Mouse (Mus musculus): ENCODE data around the gene Cep55. TPM values are rescaled to one million over a fixed set of nuclear protein-coding genes. Genes with fewer than 3 reads are reported as not detected.

Gene Cep55
- polyA plus RNA-seq, 1 experiment from 2014 or later: 34.9 TPM

- no peak within 1 kb of the TSS for H3K9ac ChIP-seq (ENCODE audit: low read length)
Measured at GRCm38 (mm10) chr19:38096858-38097758, 42.3 kb downstream of the Cep55 start, which contains the start of gene Ffar4. Gene Ffar4, plus strand, starts transcription at chr19:38097071.

DNA sequence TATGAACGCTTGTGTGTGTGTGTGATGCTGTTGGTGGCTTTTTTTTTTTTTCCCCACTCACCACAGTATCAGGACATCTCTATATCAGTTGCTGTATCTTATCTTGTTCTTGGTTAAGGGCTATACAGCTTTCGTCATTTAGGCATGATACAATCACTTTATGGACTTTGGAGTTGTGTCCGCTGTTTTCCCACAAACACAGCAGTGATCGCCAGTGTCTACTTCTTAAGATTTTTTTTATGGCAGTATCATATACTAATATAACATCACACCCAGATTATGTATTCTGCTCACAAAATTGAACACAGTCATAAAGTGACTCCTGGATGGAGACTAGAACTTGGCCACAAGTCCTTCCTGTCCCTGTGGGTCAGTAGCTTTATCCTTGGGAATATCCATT is 53.1 kb downstream of the Cep55 start:
- Histone ChIP-seq H3K9ac (ENCODE audit: low read length) (no peak overlapping the region), H3K4me2 (ENCODE audit: low read depth, severe bottlenecking) (no peak overlapping the region), H3K4me3 (ENCODE audit: low read depth, low read length) (no peak overlapping the region), H3K27me3 (ENCODE audit: control insufficient read depth, insufficient read depth, low read length) (no peaks in the 10 kb centered on the region), H3K4me1 (ENCODE audit: control insufficient read depth, insufficient read depth, low read length) (no peaks in the 10 kb centered on the region), H3K36me3 (ENCODE audit: control insufficient read depth, insufficient read depth, low read length) (no peaks in the 10 kb centered on the region), H3K27ac (replicated peaks; ENCODE audit: low read depth, low read length) (no peak overlapping the region), H3K9me3 (ENCODE audit: control insufficient read depth, low read length) (no peaks in the 10 kb centered on the region)
- ATAC-seq (ENCODE audit: insufficient number of reproducible peaks, low FRiP score, low TSS enrichment, low read depth): no peak
- DNase-seq (ENCODE audit: low spot score): no peak
- WGBS: 90% methylated on average over 4 of the region's 4 CpGs

More at GRCm38 (mm10) chr19:38096858-38097758, 42.3 kb downstream of the Cep55 start, which contains the start of gene Ffar4:
- H3K9me3 ChIP-seq (ENCODE audit: control insufficient read depth, low read length): no peaks in the 10 kb centered on the region
- H3K27me3 ChIP-seq (ENCODE audit: control insufficient read depth, insufficient read depth, low read length): peaks cover 35% of the 10 kb centered on the region
- peak; percentile 48 for DNase-seq (ENCODE audit: low spot score)
- WGBS: 1% methylated on average over 75 of the region's 77 CpGs
- peaks cover 7% of the 10 kb centered on the region for H3K4me1 ChIP-seq (ENCODE audit: control insufficient read depth, insufficient read depth, low read length)
- H3K27ac ChIP-seq (replicated peaks; ENCODE audit: low read depth, low read length): no peak within 1 kb of the TSS
- H3K36me3 ChIP-seq (ENCODE audit: control insufficient read depth, insufficient read depth, low read length): no peaks in the 10 kb centered on the region
- H3K4me3 ChIP-seq (ENCODE audit: low read depth, low read length): peak within 1 kb of the TSS; percentile 22
- no peak; the same call in 1 of the 2 replicates for ATAC-seq (ENCODE audit: insufficient number of reproducible peaks, low FRiP score, low TSS enrichment, low read depth)
- H3K4me2 ChIP-seq (ENCODE audit: low read depth, severe bottlenecking): peak within 1 kb of the TSS; percentile 44

DNA sequence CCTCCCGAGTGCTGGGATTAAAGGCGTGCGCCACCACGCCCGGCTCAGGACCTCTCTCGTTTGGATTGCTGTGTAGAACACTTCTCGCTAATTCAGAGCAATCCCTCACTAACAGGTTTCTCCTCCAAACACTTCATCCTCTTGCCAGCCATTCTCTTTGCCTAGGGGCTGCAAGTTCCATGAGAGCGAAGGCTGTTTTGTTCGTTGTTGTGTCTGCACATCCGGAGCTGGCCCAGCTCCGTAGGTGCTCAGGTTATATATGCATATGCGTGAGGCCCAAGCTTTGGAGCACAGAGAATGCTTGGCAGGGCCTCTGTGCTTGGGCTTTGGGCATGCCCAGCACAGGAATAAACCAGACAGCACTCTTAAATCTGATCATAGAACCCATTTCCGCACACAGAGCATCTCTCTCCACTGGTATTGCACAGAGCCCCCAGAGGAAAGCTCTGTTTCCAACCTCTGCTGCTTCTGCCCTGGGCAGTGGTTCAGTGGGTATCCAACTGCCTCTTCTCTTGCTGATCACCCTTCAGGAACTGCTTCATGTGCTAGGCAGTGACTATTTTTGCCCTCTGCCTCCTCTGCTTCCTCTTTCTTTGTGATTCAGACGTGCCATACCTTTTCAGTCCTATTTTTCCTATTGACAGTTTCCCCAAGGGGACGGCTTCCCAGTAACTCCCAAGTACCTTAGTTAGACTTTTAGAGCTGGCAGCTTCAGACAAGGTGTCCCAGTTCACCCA is 54.9 kb downstream of the Cep55 start:
- ATAC-seq (ENCODE audit: insufficient number of reproducible peaks, low FRiP score, low TSS enrichment, low read depth) (no peak), DNase-seq (ENCODE audit: low spot score) (no peak)
- Histone ChIP-seq H3K27ac (replicated peaks; ENCODE audit: low read depth, low read length) (no peak overlapping the region), H3K9ac (ENCODE audit: low read length) (no peak overlapping the region), H3K9me3 (ENCODE audit: control insufficient read depth, low read length) (no peaks in the 10 kb centered on the region), H3K4me2 (ENCODE audit: low read depth, severe bottlenecking) (no peak overlapping the region), H3K4me1 (ENCODE audit: control insufficient read depth, insufficient read depth, low read length) (no peaks in the 10 kb centered on the region), H3K36me3 (ENCODE audit: control insufficient read depth, insufficient read depth, low read length) (no peaks in the 10 kb centered on the region), H3K4me3 (ENCODE audit: low read depth, low read length) (no peak overlapping the region), H3K27me3 (ENCODE audit: control insufficient read depth, insufficient read depth, low read length) (no peaks in the 10 kb centered on the region)
- 93% methylated on average over 15 of the region's 15 CpGs for WGBS

- H3K27me3 ChIP-seq (ENCODE audit: control insufficient read depth, insufficient read depth, low read length): no peaks in the 10 kb centered on the region
Measured at GRCm38 (mm10) chr19:38111056-38111455, 56.2 kb downstream of the Cep55 start.

GRCm38 (mm10) chr19:38112575-38112974 is 57.8 kb downstream of the Cep55 start:
- no peak overlapping the region for H3K27ac ChIP-seq (replicated peaks; ENCODE audit: low read depth, low read length)
- H3K4me3 ChIP-seq (ENCODE audit: low read depth, low read length): no peak overlapping the region
- no peaks in the 10 kb centered on the region for H3K4me1 ChIP-seq (ENCODE audit: control insufficient read depth, insufficient read depth, low read length)
- DNase-seq (ENCODE audit: low spot score): no peak
- H3K4me2 ChIP-seq (ENCODE audit: low read depth, severe bottlenecking): no peak overlapping the region
- ATAC-seq (ENCODE audit: insufficient number of reproducible peaks, low FRiP score, low TSS enrichment, low read depth): no peak
- whole genome bisulfite sequencing: 48% methylated on average over 4 of the region's 4 CpGs
- no peaks in the 10 kb centered on the region for H3K9me3 ChIP-seq (ENCODE audit: control insufficient read depth, low read length)
- H3K9ac ChIP-seq (ENCODE audit: low read length): no peak overlapping the region
- no peaks in the 10 kb centered on the region for H3K36me3 ChIP-seq (ENCODE audit: control insufficient read depth, insufficient read depth, low read length)
- no peaks in the 10 kb centered on the region for H3K27me3 ChIP-seq (ENCODE audit: control insufficient read depth, insufficient read depth, low read length)

More at GRCm38 (mm10) chr19:38111056-38111455, 56.2 kb downstream of the Cep55 start:
- no peak overlapping the region for H3K4me2 ChIP-seq (ENCODE audit: low read depth, severe bottlenecking)
- WGBS: 78% methylated on average over 8 of the region's 8 CpGs
- H3K4me1 ChIP-seq (ENCODE audit: control insufficient read depth, insufficient read depth, low read length): no peaks in the 10 kb centered on the region
- H3K9me3 ChIP-seq (ENCODE audit: control insufficient read depth, low read length): no peaks in the 10 kb centered on the region
- no peak overlapping the region for H3K27ac ChIP-seq (replicated peaks; ENCODE audit: low read depth, low read length)
- no peak overlapping the region for H3K4me3 ChIP-seq (ENCODE audit: low read depth, low read length)
- ATAC-seq (ENCODE audit: insufficient number of reproducible peaks, low FRiP score, low TSS enrichment, low read depth): no peak
- H3K36me3 ChIP-seq (ENCODE audit: control insufficient read depth, insufficient read depth, low read length): no peaks in the 10 kb centered on the region
- H3K9ac ChIP-seq (ENCODE audit: low read length): no peak overlapping the region
- DNase-seq (ENCODE audit: low spot score): no peak

GRCm38 (mm10) chr19:38114834-38115491 is 60.2 kb downstream of the Cep55 start:
- WGBS: 89% methylated on average over 7 of the region's 7 CpGs
- DNase-seq (ENCODE audit: low spot score) (no peak), ATAC-seq (ENCODE audit: insufficient number of reproducible peaks, low FRiP score, low TSS enrichment, low read depth) (no peak)
- Histone ChIP-seq H3K4me1 (ENCODE audit: control insufficient read depth, insufficient read depth, low read length) (no peaks in the 10 kb centered on the region), H3K4me2 (ENCODE audit: low read depth, severe bottlenecking) (no peak overlapping the region), H3K9me3 (ENCODE audit: control insufficient read depth, low read length) (no peaks in the 10 kb centered on the region), H3K9ac (ENCODE audit: low read length) (no peak overlapping the region), H3K36me3 (ENCODE audit: control insufficient read depth, insufficient read depth, low read length) (no peaks in the 10 kb centered on the region), H3K27ac (replicated peaks; ENCODE audit: low read depth, low read length) (no peak overlapping the region), H3K4me3 (ENCODE audit: low read depth, low read length) (no peak overlapping the region), H3K27me3 (ENCODE audit: control insufficient read depth, insufficient read depth, low read length) (no peaks in the 10 kb centered on the region)

- no peaks in the 10 kb centered on the region for H3K4me1 ChIP-seq (ENCODE audit: control insufficient read depth, insufficient read depth, low read length)
- 0 out of 2 replicates have a peak, but pooled peaks cover 3% of the 10 kb centered on the region for H3K27me3 ChIP-seq (ENCODE audit: control insufficient read depth, insufficient read depth, low read length)
- H3K4me3 ChIP-seq (ENCODE audit: low read depth, low read length): no peak overlapping the region
- ATAC-seq (ENCODE audit: insufficient number of reproducible peaks, low FRiP score, low TSS enrichment, low read depth) (no peak), DNase-seq (ENCODE audit: low spot score) (no peak)
- H3K4me2 ChIP-seq (ENCODE audit: low read depth, severe bottlenecking): no peak overlapping the region
- no peak overlapping the region for H3K9ac ChIP-seq (ENCODE audit: low read length)
- 91% methylated on average over 5 of the region's 5 CpGs for WGBS
- H3K36me3 ChIP-seq (ENCODE audit: control insufficient read depth, insufficient read depth, low read length): no peaks in the 10 kb centered on the region
- H3K9me3 ChIP-seq (ENCODE audit: control insufficient read depth, low read length): no peaks in the 10 kb centered on the region
- H3K27ac ChIP-seq (replicated peaks; ENCODE audit: low read depth, low read length): no peak overlapping the region
Measured at GRCm38 (mm10) chr19:38120123-38120760, 65.4 kb downstream of the Cep55 start.
